Comparison of ENCODE assay signal across 14 mouse cellular contexts in the genomic region with DNA sequence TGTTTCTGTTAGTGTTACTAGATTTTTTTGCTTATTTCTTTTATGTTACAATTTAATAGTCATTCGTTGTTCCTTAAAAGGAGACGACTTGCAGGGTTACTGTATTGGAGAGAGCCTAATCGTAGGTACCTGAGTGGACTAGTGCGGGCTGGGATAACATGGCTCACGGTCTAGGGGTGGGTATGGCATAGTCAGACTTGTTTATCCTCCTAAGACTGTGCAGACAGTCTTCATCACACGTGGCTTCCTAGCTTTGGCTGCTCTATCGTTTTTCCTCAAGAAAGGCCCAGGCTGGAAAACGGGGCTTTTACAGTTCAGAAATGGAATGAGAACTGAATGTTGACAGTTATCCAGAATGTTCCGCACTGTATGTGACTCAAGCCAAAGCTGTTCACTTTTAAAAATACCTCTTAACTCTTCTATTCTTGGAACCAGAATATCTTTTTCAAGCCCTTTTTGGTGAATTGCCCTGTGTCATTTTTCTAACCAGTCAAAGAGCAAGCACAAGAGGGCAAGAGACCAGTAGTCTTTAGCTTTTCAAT. TPM values are rescaled to one million over a fixed set of nuclear protein-coding genes. Genes with fewer than 3 reads are reported as not detected.
DNase-seq lines count a peak whose midpoint lies in the region; ATAC-seq lines count a peak whose summit lies in the region.
"Had no signal": no experiment of that assay in that cellular context is flagged by ENCODE, and none has a peak within 500 bp of the region (broad histone marks: within the 10 kb centered on the region; RNA-seq: fewer than 3 reads in every experiment).

No protein-coding gene starts in this region.

- H3K27ac ChIP-seq in heart, embryonic 13.5 days (replicated peaks): peak overlapping the region; percentile 82
- H3K27ac ChIP-seq in heart, embryonic 12.5 days (ENCODE audit: poor library complexity, severe bottlenecking): no peak overlapping the region
- H3K27ac ChIP-seq in lung, embryonic 16.5 days (ENCODE audit: low read length): peak overlapping the region; percentile 70
- peak overlapping the region; percentile 41; the same call in 1 of the 2 replicates for H3K27ac ChIP-seq in stomach, embryonic 16.5 days (ENCODE audit: low read length)
- H3K27ac ChIP-seq: limb, embryonic 12.5 days; midbrain, embryonic 10.5 days; neural tube, embryonic 15.5 days had no signal

- ATAC-seq in heart, embryonic 13.5 days (ENCODE audit: extremely low read depth, insufficient number of reproducible peaks, low FRiP score, low TSS enrichment): no peak
- no peak for ATAC-seq in heart, embryonic 12.5 days (ENCODE audit: insufficient number of reproducible peaks, low FRiP score)
- peak; percentile 71 for ATAC-seq in lung, embryonic 16.5 days (ENCODE audit: low read depth)
- ATAC-seq in stomach, embryonic 16.5 days (ENCODE audit: insufficient read depth, low FRiP score): peak; percentile 79; the same call in 1 of the 2 replicates
- ATAC-seq: hindbrain, embryonic 16.5 days had no signal

- H3K4me3 ChIP-seq in heart, embryonic 13.5 days: no peak overlapping the region
- H3K4me3 ChIP-seq in heart, embryonic 12.5 days: no peak overlapping the region
- no peak overlapping the region for H3K4me3 ChIP-seq in lung, embryonic 16.5 days (ENCODE audit: low read length)
- no peak overlapping the region for H3K4me3 ChIP-seq in stomach, embryonic 16.5 days (replicated peaks; ENCODE audit: low read length)
- H3K4me3 ChIP-seq: limb, embryonic 12.5 days; midbrain, embryonic 10.5 days; neural tube, embryonic 15.5 days had no signal

- H3K9ac ChIP-seq in heart, embryonic 13.5 days: no peak overlapping the region
- H3K9ac ChIP-seq in heart, embryonic 12.5 days: no peak overlapping the region
- H3K9ac ChIP-seq in lung, embryonic 16.5 days (ENCODE audit: low read length): no peak overlapping the region
- no peak overlapping the region for H3K9ac ChIP-seq in stomach, embryonic 16.5 days (ENCODE audit: low read length)
- H3K9ac ChIP-seq: limb, embryonic 12.5 days; neural tube, embryonic 15.5 days had no signal

- no peaks in the 10 kb centered on the region for H3K9me3 ChIP-seq in heart, embryonic 13.5 days
- no peaks in the 10 kb centered on the region for H3K9me3 ChIP-seq in heart, embryonic 12.5 days (replicated peaks)
- no peaks in the 10 kb centered on the region for H3K9me3 ChIP-seq in lung, embryonic 16.5 days (ENCODE audit: control insufficient read depth, low read length)
- H3K9me3 ChIP-seq in stomach, embryonic 16.5 days (replicated peaks; ENCODE audit: control insufficient read depth, low read length): no peaks in the 10 kb centered on the region
- H3K9me3 ChIP-seq: limb, embryonic 12.5 days; midbrain, embryonic 10.5 days; neural tube, embryonic 15.5 days had no signal

- peaks cover 4% of the 10 kb centered on the region for H3K36me3 ChIP-seq in heart, embryonic 13.5 days
- H3K36me3 ChIP-seq in heart, embryonic 12.5 days: no peaks in the 10 kb centered on the region
- no peaks in the 10 kb centered on the region for H3K36me3 ChIP-seq in lung, embryonic 16.5 days (ENCODE audit: control insufficient read depth, insufficient read depth, low read length)
- no peaks in the 10 kb centered on the region for H3K36me3 ChIP-seq in stomach, embryonic 16.5 days (ENCODE audit: control insufficient read depth, insufficient read depth, low read length)
- H3K36me3 ChIP-seq: limb, embryonic 12.5 days; midbrain, embryonic 10.5 days; neural tube, embryonic 15.5 days had no signal

- peaks cover 72% of the 10 kb centered on the region for H3K4me1 ChIP-seq in heart, embryonic 13.5 days
- peaks cover 39% of the 10 kb centered on the region for H3K4me1 ChIP-seq in heart, embryonic 12.5 days (replicated peaks)
- peaks cover 17% of the 10 kb centered on the region for H3K4me1 ChIP-seq in lung, embryonic 16.5 days (replicated peaks; ENCODE audit: control insufficient read depth, insufficient read depth, low read length)
- peaks cover 7% of the 10 kb centered on the region; the same call in 1 of the 2 replicates for H3K4me1 ChIP-seq in stomach, embryonic 16.5 days (ENCODE audit: control insufficient read depth, insufficient read depth, low read length)
- H3K4me1 ChIP-seq: neural tube, embryonic 15.5 days had no signal

- no peaks in the 10 kb centered on the region for H3K27me3 ChIP-seq in heart, embryonic 13.5 days (replicated peaks)
- no peaks in the 10 kb centered on the region for H3K27me3 ChIP-seq in heart, embryonic 12.5 days (replicated peaks)
- H3K27me3 ChIP-seq in lung, embryonic 16.5 days (ENCODE audit: control insufficient read depth, insufficient read depth, low read depth, low read length): no peaks in the 10 kb centered on the region
- H3K27me3 ChIP-seq in stomach, embryonic 16.5 days (ENCODE audit: control insufficient read depth, insufficient read depth, low read length): no peaks in the 10 kb centered on the region
- H3K27me3 ChIP-seq: limb, embryonic 12.5 days; neural tube, embryonic 15.5 days had no signal

- no peak overlapping the region for H3K4me2 ChIP-seq in heart, embryonic 13.5 days
- no peak overlapping the region for H3K4me2 ChIP-seq in heart, embryonic 12.5 days
- H3K4me2 ChIP-seq in lung, embryonic 16.5 days (ENCODE audit: low read depth, low read length): no peak overlapping the region
- H3K4me2 ChIP-seq in stomach, embryonic 16.5 days (ENCODE audit: low read depth, low read length): no peak overlapping the region
- H3K4me2 ChIP-seq: limb, embryonic 12.5 days; neural tube, embryonic 15.5 days had no signal

- WGBS in heart, embryonic 13.5 days: 67% methylated on average over 9 of the region's 9 CpGs
- 78% methylated on average over 9 of the region's 9 CpGs for WGBS in heart, embryonic 12.5 days
- WGBS in lung, embryonic 16.5 days: 64% methylated on average over 9 of the region's 9 CpGs
- 60% methylated on average over 9 of the region's 9 CpGs for WGBS in stomach, embryonic 16.5 days

- no peak for DNase-seq in lung, adult 18-20 months
- DNase-seq in fibroblast of lung, adult 2 months (ENCODE audit: low read depth): peak; percentile 88
- no peak for DNase-seq in layer of hippocampus, postnatal 36 days
- DNase-seq: cerebellum, postnatal 25 days; kidney, adult 9 months; thymus, postnatal 25 days had no signal

RNA-seq across cellular contexts. Expression of a gene that starts 39.5 kb away (rescaled TPM):
- polyA plus RNA-seq in heart, embryonic 13.5 days (2015; fragmentation: Nextera tagmentation; extraction: Ambion mirVana): 28.1 and 30.9 TPM in 2 replicates
- 32.5 and 33.3 TPM in 2 replicates for polyA plus RNA-seq in heart, embryonic 12.5 days (2016; fragmentation: Nextera tagmentation; extraction: Ambion mirVana)
- 33.7 and 36.7 TPM in 2 replicates for polyA plus RNA-seq in lung, embryonic 16.5 days (2015; fragmentation: Nextera tagmentation; extraction: Ambion mirVana)
- 22.6 and 25.9 TPM in 2 replicates for polyA plus RNA-seq in stomach, embryonic 16.5 days (2015; fragmentation: Nextera tagmentation; extraction: Ambion mirVana)
- total RNA-seq in layer of hippocampus, postnatal 36 days (2021): 1 to 10 TPM; 4.4 to 4.6 TPM

Comparison
In these comparisons a context has a peak if more than half of its experiments do, and no peak if none do; other contexts are left out.
1. ATAC-seq: peak in lung, embryonic 16.5 days (single experiment) and stomach, embryonic 16.5 days (single experiment); none in heart, embryonic 13.5 days (single experiment) and heart, embryonic 12.5 days (single experiment).